Mouse (Mus musculus): ENCODE measurements around the gene Stim1. TPM values are rescaled to one million over a fixed set of nuclear protein-coding genes. Genes with fewer than 3 reads are reported as not detected.
"Not testable (repeated sequence)": the region's sequence is repeated elsewhere in the genome, so short reads cannot be mapped to it uniquely, and the experiment has no call there.

Stim1 gene
- total RNA-seq, 2 experiments from 2014 or later, result 23.9 to 24.0 TPM

DNA sequence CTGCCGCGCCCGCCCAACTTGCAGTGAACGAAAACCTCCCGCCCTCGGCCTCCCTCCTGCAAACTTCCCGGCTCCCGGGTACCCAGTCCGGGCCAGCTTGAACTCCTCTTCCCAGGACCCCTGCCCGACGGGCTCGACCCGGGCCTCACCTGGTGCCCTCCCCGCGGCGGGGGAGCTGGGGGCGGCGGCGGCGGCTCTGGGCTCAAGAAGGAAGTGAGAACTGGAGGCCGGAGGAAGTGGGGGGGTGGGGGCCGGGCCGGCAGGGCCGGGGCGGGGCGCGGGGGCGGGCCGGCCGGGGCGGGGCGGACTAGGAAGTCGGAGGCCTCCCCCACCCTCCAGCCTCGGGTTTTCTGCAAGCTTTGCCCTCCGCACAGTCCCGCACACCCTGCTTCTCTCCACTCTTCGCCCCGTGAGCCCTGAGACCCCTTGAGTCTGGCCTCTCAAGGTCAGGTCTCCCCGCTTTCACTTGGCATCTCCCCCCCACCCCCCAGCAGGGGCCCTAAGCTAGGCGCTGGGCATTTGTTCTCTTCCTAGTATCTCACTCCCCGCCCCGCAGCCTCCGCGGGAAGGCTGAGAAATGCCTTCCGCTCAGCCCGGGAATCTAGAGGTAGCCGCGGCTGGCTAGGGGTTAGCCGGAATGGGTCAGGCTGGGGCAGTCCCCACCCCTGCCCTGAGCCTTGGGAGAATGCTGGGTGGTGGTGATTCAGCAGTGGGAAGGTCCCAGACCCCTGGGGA, 17.5 kb upstream of the Stim1 start:
- DNase-seq, result peak; percentile 76

- DNase-seq, result peak; percentile 94
These were observed 16.9 kb upstream of the Stim1 start for GRCm38 (mm10) chr7:102250631-102251214.

DNA sequence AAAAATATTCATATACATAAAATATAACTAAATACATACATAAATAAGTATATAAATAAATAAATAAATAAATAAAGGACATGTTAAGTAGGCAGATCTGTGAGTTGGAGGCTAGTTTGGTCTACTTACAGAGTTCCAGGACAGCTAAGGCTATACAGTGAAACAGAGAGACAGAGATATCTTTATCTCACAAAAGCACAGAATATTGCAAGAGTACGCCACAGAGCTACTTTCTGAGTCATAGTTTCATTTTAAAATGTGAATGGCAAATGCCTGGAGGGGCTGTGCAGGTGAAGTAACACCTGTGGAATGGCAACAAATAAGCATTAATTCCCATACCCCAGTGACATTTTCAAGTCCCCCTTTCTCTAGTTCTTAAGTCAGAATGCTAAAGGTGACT, 14.0 kb upstream of the Stim1 start:
- no peak for DNase-seq

DNA sequence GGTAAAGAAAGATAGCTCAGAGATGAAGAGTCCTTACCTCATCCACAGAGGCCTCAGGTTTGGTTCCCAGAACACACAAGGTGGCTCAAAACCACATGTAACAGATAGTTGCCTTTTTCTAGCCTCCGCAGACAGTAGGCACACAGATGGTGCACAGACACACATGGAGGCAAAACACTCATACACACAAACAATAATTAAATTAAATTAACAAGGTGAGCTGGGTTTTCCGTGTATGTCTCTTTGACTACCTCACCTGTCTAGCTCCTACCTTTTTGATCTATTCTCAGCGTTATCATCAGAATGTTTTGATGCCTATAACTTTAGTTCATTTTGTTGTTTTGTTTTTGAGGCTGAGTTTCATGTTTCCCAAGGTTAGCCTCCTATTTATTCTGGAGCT, 11.7 kb upstream of the Stim1 start, which contains the start of gene Rhog:
Gene Rhog (minus strand): TSS at position 101 of the 400 bp plus-strand sequence.
- no peak for DNase-seq

- no peak for DNase-seq
These were observed 11.0 kb upstream of the Stim1 start for GRCm38 (mm10) chr7:102256636-102257035.

GRCm38 (mm10) chr7:102258189-102258588, 9.4 kb upstream of the Stim1 start:
- peak; percentile 90 for DNase-seq

DNA sequence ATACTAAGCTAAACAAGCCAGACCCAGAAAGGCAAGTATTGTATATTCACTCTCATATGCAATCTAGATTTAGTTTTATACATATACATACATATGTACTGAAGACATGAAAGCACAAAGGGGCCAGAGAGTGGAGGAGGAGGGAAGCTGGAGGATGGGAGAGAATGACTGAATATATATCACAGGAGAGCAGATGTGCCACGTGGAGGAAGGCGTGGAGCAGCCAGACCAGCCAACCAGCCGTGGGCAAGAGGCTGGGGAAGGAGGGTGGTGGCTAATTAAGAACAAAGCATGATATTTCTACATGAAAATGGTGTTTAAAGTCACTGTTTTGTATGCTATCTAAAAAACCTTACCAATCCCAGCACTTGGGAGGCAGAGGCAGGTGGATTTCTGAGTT, 8.9 kb upstream of the Stim1 start:
- DNase-seq, result no peak

- DNase-seq, result no peak
These were observed 7.7 kb upstream of the Stim1 start for GRCm38 (mm10) chr7:102259716-102260479.

DNA sequence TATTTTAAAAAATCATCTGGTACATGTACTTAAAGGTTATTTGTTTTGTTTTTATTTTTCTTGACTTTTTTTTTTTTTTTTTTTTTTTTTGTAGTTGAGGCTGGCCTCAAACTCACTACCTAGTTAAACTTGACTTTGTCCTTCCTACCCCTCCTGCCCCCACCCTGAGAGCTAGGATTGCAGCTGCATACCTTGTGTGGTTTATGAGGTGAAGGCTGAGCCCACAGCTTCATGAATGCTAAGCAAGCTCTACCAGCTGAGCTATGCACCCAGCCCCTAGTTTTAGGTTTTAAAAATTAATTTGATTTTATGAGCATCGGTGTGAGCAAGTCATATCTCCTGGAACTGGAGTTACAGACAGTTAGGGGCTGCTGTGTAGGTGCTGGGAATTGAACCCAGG, 7.1 kb upstream of the Stim1 start:
- no peak for DNase-seq

DNA sequence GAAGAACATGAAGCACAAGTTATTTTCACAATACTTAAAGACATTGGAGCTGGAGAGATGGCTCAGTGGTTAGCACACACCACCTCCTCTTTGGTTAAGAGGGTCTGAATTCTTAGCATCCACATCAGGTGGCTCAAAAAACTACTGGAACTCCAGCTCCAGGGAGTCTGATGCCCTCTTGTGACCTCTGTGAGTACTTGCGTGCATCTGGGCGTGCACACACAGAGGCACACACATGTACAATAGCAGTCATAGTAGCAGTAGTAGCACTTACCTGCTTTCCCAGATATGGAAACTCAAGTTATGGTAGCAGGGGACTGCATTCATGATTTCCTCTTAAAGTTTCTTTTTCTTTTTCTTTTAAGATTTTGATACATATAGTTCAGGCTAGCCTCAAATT, 4.6 kb upstream of the Stim1 start:
- no peak for DNase-seq

- DNase-seq, result not testable (repeated sequence)
These were observed 1.6 kb upstream of the Stim1 start for GRCm38 (mm10) chr7:102266021-102266400.

- DNase-seq, result no peak
These were observed 1.1 kb upstream of the Stim1 start for GRCm38 (mm10) chr7:102266401-102267042.

- DNase-seq, result peak; percentile 97
These were observed 460 bp upstream of the Stim1 start for GRCm38 (mm10) chr7:102267113-102267579.

GRCm38 (mm10) chr7:102268395-102268748, 766 bp downstream of the Stim1 start:
- DNase-seq, result no peak

DNA sequence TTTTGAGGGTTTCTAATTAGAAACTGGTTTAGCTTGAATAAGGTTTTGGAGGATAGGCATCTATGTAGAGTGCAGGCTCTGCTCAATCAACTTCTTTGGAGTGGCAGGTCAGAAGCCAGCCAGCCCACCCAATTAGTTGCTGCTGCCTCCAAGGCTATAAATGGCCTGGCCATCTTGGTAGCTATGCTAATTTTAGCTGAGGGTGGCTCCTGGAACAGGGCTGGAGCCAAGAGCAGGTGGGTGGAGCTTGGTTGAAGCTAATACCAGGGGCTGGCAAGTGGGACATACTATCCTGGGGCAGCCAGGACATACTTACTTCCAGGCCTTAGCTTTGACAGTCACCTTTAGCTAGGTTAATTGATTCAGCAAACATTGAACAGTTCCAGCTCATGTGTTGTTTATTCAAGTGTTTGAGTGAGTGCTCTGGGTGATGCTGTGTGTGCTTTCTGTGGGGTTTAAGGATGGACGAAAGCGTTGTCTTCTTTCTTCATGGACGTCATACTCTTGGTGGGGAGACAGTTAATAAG, 4.9 kb downstream of the Stim1 start:
- peak; percentile 60 for DNase-seq

DNA sequence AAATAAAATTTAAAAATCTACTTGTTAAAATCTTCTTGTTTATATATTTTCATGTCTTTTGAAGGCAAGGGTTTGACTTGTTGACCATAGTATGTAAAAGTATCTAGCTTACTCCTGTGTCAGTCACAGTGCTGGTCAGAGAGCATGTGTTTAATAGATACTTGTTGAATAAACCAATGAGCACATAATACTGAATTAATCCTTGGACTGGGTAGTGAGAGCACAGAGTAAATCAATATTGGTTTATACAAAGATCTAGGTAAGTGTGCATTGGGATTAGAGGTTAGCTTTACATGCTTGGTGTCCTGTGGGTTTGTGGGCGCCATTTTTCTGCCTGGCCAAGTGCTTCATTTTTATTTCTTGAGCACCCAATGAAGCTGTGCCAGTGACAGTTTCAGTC, 13.8 kb downstream of the Stim1 start:
- no peak for DNase-seq

DNA sequence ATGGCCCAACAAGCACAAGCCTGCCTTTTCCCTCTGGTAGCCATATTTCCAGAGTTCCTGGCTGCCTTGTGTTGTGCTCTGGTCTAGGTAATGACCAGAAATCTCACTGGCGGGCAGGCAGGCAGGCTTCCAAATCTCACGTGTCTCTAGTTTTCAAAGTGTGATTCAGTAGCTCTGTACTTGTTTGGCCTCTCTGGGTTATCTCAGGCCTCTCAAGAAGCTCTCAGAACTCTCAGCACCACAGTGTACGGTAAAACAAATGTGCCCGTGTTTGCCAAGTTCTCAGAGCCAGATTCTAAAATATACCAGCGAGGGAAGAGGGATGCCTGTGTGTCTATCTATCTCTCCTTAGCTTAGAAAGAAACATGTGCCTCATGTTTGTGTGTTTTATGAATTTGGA, 14.7 kb downstream of the Stim1 start:
- peak; percentile 77 for DNase-seq

DNA sequence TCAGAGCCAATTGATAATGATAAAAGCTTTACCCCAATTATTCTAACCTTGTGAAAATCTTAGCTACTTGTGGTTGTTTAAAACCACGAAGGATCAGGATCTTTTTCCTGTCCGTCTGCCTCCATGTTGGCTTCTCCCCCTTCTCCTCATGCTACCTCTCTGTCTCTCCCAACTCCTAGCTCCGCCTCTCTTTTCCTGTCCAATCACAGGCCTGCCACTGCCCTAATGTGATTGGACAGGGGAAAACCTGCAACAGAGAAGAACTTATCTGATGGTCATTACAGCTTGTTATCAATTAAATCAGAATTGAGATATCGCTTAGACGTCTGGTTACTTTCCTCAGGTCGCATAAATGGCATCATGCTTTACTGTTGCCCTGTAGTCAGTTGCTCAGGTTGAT, 21.9 kb downstream of the Stim1 start:
- no peak for DNase-seq

- DNase-seq, result no peak
These were observed 24.6 kb downstream of the Stim1 start for GRCm38 (mm10) chr7:102292228-102292627.

- DNase-seq, result no peak
These were observed 25.6 kb downstream of the Stim1 start for GRCm38 (mm10) chr7:102293234-102293633.

DNA sequence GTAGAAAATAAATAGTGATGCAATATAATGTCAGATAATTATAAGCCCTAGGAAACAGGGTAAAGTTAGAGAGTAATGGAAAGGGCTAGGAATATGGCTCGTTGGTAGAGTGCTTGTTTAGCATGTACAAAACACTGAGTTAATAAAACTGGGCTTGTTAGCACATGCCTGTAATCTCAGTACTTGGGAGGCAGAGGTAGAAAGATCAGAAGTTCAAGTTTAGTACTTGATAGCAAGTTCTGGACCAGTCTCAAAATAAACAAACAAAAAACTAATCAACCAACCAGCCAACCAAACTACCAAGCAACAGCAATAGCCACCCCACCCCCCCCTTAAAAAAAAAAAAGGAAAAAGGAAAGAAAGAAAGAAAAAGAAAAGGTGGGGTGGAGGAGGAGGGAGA, 33.2 kb downstream of the Stim1 start:
- DNase-seq, result no peak

DNA sequence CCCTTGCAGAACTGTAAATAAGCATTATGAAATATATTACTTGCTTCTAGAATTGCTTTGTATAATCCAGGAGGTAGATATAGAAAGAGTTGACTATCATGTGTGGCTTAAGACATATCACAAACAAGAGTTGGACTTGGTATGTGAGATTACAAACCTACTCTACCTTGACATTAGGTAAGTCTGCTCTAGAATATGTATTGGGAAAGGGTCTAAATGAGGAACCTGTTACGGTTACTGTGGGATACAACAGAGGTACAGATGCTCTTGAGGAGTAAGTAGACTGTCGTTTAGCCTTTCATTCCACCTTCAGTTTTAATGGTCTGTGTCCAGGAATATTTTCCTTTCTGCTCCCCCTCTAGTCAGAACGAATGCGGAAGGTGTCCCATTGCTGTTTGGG, 34.9 kb downstream of the Stim1 start:
- DNase-seq, result no peak

DNA sequence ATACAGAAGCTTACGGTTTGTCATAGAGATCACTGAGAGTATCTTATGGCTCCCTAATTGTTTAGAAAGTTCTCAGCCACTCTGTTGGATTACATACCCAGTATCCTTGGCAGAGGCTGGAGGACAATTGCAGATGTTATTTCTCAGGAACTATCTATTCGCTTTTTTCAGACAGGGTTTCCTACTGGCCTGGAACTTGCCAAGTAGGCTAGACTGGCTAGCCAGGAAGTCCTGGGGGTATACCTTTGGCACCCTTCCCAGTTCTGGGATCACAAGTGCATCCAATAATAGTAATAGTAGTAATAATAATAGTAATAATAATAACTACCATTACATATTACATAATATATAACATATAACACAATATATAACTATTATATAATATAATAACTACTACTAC, 38.0 kb downstream of the Stim1 start:
- DNase-seq, result peak; percentile 10

All from heart, postnatal 4 days (tissue).